Mouse (Mus musculus): Measurements from ENCODE around the gene Lrrc58. TPM values are rescaled to one million over a fixed set of nuclear protein-coding genes. Genes with fewer than 3 reads are reported as not detected.
A peak's percentile ranks its signal among the peaks of the same experiment; 100 is the strongest.

Gene Lrrc58
- polyA plus RNA-seq (2015; fragmentation: Nextera tagmentation; extraction: Ambion mirVana), result 41.5 and 41.7 TPM in 2 replicates

- H3K9ac ChIP-seq (ENCODE audit: low read depth, low read length), result peak within 1 kb of the TSS; percentile 96
- peak; percentile 97 for ATAC-seq
- peaks cover 26% of the 10 kb centered on the region for H3K4me1 ChIP-seq (ENCODE audit: control insufficient read depth, insufficient read depth, low read length)
- WGBS, result under 1% methylated on average over 48 of the region's 86 CpGs
- no peaks in the 10 kb centered on the region for H3K36me3 ChIP-seq (ENCODE audit: control insufficient read depth, insufficient read depth, low read length)
- peak within 1 kb of the TSS; percentile 55 for H3K4me2 ChIP-seq (ENCODE audit: low read length)
- peak within 1 kb of the TSS; percentile 99 for H3K27ac ChIP-seq (ENCODE audit: low read length)
- H3K27me3 ChIP-seq (ENCODE audit: control insufficient read depth, insufficient read depth, low read depth, low read length), result no peaks in the 10 kb centered on the region
- H3K9me3 ChIP-seq (replicated peaks; ENCODE audit: control insufficient read depth, low read length, poor library complexity, severe bottlenecking), result no peaks in the 10 kb centered on the region
- H3K4me3 ChIP-seq (ENCODE audit: low read depth, low read length), result peak within 1 kb of the TSS; percentile 99
These were observed at the start of gene Lrrc58 for GRCm38 (mm10) chr16:37867791-37868505. TSS of gene Lrrc58 (plus strand) at chr16:37868389.

- Histone ChIP-seq H3K27ac (ENCODE audit: low read length) (no peak overlapping the region), H3K9me3 (replicated peaks; ENCODE audit: control insufficient read depth, low read length, poor library complexity, severe bottlenecking) (no peaks in the 10 kb centered on the region)
- no peak for ATAC-seq
These were observed 44.2 kb upstream of the Lrrc58 start for GRCm38 (mm10) chr16:37823949-37824348.

GRCm38 (mm10) chr16:37824778-37825505 lies 43.2 kb upstream of the Lrrc58 start:
- Histone ChIP-seq H3K27ac (ENCODE audit: low read length) (no peak overlapping the region), H3K9me3 (replicated peaks; ENCODE audit: control insufficient read depth, low read length, poor library complexity, severe bottlenecking) (no peaks in the 10 kb centered on the region), H3K4me3 (ENCODE audit: low read depth, low read length) (no peak overlapping the region), H3K4me1 (ENCODE audit: control insufficient read depth, insufficient read depth, low read length) (no peaks in the 10 kb centered on the region; the same call in 1 of the 2 replicates), H3K36me3 (ENCODE audit: control insufficient read depth, insufficient read depth, low read length) (0 out of 2 replicates have a peak, but pooled peaks cover 4% of the 10 kb centered on the region), H3K4me2 (ENCODE audit: low read length) (no peak overlapping the region), H3K9ac (ENCODE audit: low read depth, low read length) (no peak overlapping the region), H3K27me3 (ENCODE audit: control insufficient read depth, insufficient read depth, low read depth, low read length) (no peaks in the 10 kb centered on the region)
- ATAC-seq, result no peak
- 95% methylated on average over 12 of the region's 12 CpGs for WGBS

More at GRCm38 (mm10) chr16:37823949-37824348, 44.2 kb upstream of the Lrrc58 start:
- H3K27me3 ChIP-seq (ENCODE audit: control insufficient read depth, insufficient read depth, low read depth, low read length), result no peaks in the 10 kb centered on the region
- 0 out of 2 replicates have a peak, but pooled peaks cover under 1% of the 10 kb centered on the region for H3K36me3 ChIP-seq (ENCODE audit: control insufficient read depth, insufficient read depth, low read length)
- no peaks in the 10 kb centered on the region; the same call in 1 of the 2 replicates for H3K4me1 ChIP-seq (ENCODE audit: control insufficient read depth, insufficient read depth, low read length)
- no peak overlapping the region for H3K4me2 ChIP-seq (ENCODE audit: low read length)
- H3K4me3 ChIP-seq (ENCODE audit: low read depth, low read length), result no peak overlapping the region
- H3K9ac ChIP-seq (ENCODE audit: low read depth, low read length), result no peak overlapping the region
- 79% methylated on average over 5 of the region's 5 CpGs for WGBS

GRCm38 (mm10) chr16:37826286-37826685 lies 41.9 kb upstream of the Lrrc58 start:
- H3K27ac ChIP-seq (ENCODE audit: low read length), result no peak overlapping the region

GRCm38 (mm10) chr16:37831041-37831440 lies 37.1 kb upstream of the Lrrc58 start:
- Histone ChIP-seq H3K9ac (ENCODE audit: low read depth, low read length) (no peak overlapping the region), H3K36me3 (ENCODE audit: control insufficient read depth, insufficient read depth, low read length) (peaks cover 4% of the 10 kb centered on the region; the same call in 1 of the 2 replicates), H3K4me3 (ENCODE audit: low read depth, low read length) (no peak overlapping the region), H3K27ac (ENCODE audit: low read length) (no peak overlapping the region), H3K9me3 (replicated peaks; ENCODE audit: control insufficient read depth, low read length, poor library complexity, severe bottlenecking) (no peaks in the 10 kb centered on the region), H3K4me2 (ENCODE audit: low read length) (no peak overlapping the region), H3K27me3 (ENCODE audit: control insufficient read depth, insufficient read depth, low read depth, low read length) (no peaks in the 10 kb centered on the region), H3K4me1 (ENCODE audit: control insufficient read depth, insufficient read depth, low read length) (no peaks in the 10 kb centered on the region)
- 76% methylated on average over 7 of the region's 7 CpGs for WGBS
- no peak for ATAC-seq

More at GRCm38 (mm10) chr16:37826286-37826685, 41.9 kb upstream of the Lrrc58 start:
- no peaks in the 10 kb centered on the region for H3K27me3 ChIP-seq (ENCODE audit: control insufficient read depth, insufficient read depth, low read depth, low read length)
- H3K4me3 ChIP-seq (ENCODE audit: low read depth, low read length), result no peak overlapping the region
- 0 out of 2 replicates have a peak, but pooled peaks cover 4% of the 10 kb centered on the region for H3K36me3 ChIP-seq (ENCODE audit: control insufficient read depth, insufficient read depth, low read length)
- H3K4me1 ChIP-seq (ENCODE audit: control insufficient read depth, insufficient read depth, low read length), result no peaks in the 10 kb centered on the region; the same call in 1 of the 2 replicates
- no peak overlapping the region for H3K9ac ChIP-seq (ENCODE audit: low read depth, low read length)
- 98% methylated on average over 3 of the region's 3 CpGs for WGBS
- H3K9me3 ChIP-seq (replicated peaks; ENCODE audit: control insufficient read depth, low read length, poor library complexity, severe bottlenecking), result no peaks in the 10 kb centered on the region
- no peak overlapping the region for H3K4me2 ChIP-seq (ENCODE audit: low read length)
- no peak for ATAC-seq

- no peak overlapping the region for H3K9ac ChIP-seq (ENCODE audit: low read depth, low read length)
- no peaks in the 10 kb centered on the region for H3K4me1 ChIP-seq (ENCODE audit: control insufficient read depth, insufficient read depth, low read length)
- no peaks in the 10 kb centered on the region; the same call in 1 of the 2 replicates for H3K36me3 ChIP-seq (ENCODE audit: control insufficient read depth, insufficient read depth, low read length)
- no peak for ATAC-seq
- no peaks in the 10 kb centered on the region for H3K27me3 ChIP-seq (ENCODE audit: control insufficient read depth, insufficient read depth, low read depth, low read length)
- 81% methylated on average over 3 of the region's 3 CpGs for WGBS
- no peak overlapping the region for H3K4me3 ChIP-seq (ENCODE audit: low read depth, low read length)
- H3K27ac ChIP-seq (ENCODE audit: low read length), result no peak overlapping the region
- H3K9me3 ChIP-seq (replicated peaks; ENCODE audit: control insufficient read depth, low read length, poor library complexity, severe bottlenecking), result no peaks in the 10 kb centered on the region
- no peak overlapping the region for H3K4me2 ChIP-seq (ENCODE audit: low read length)
These were observed 30.6 kb upstream of the Lrrc58 start for GRCm38 (mm10) chr16:37837571-37837970.

- WGBS, result 79% methylated on average over 2 of the region's 2 CpGs
- no peak for ATAC-seq
- no peak overlapping the region for H3K4me3 ChIP-seq (ENCODE audit: low read depth, low read length)
- no peak overlapping the region for H3K9ac ChIP-seq (ENCODE audit: low read depth, low read length)
- no peaks in the 10 kb centered on the region for H3K4me1 ChIP-seq (ENCODE audit: control insufficient read depth, insufficient read depth, low read length)
- H3K27ac ChIP-seq (ENCODE audit: low read length), result no peak overlapping the region
- no peaks in the 10 kb centered on the region for H3K9me3 ChIP-seq (replicated peaks; ENCODE audit: control insufficient read depth, low read length, poor library complexity, severe bottlenecking)
- no peaks in the 10 kb centered on the region for H3K27me3 ChIP-seq (ENCODE audit: control insufficient read depth, insufficient read depth, low read depth, low read length)
- no peak overlapping the region for H3K4me2 ChIP-seq (ENCODE audit: low read length)
- H3K36me3 ChIP-seq (ENCODE audit: control insufficient read depth, insufficient read depth, low read length), result no peaks in the 10 kb centered on the region
These were observed 25.8 kb upstream of the Lrrc58 start for GRCm38 (mm10) chr16:37842439-37842838.

GRCm38 (mm10) chr16:37843740-37844139 lies 24.4 kb upstream of the Lrrc58 start:
- WGBS, result 92% methylated on average over 12 of the region's 12 CpGs
- Histone ChIP-seq H3K9me3 (replicated peaks; ENCODE audit: control insufficient read depth, low read length, poor library complexity, severe bottlenecking) (no peaks in the 10 kb centered on the region), H3K4me3 (ENCODE audit: low read depth, low read length) (no peak overlapping the region), H3K27ac (ENCODE audit: low read length) (no peak overlapping the region), H3K4me1 (ENCODE audit: control insufficient read depth, insufficient read depth, low read length) (no peaks in the 10 kb centered on the region), H3K4me2 (ENCODE audit: low read length) (no peak overlapping the region), H3K36me3 (ENCODE audit: control insufficient read depth, insufficient read depth, low read length) (no peaks in the 10 kb centered on the region), H3K27me3 (ENCODE audit: control insufficient read depth, insufficient read depth, low read depth, low read length) (no peaks in the 10 kb centered on the region), H3K9ac (ENCODE audit: low read depth, low read length) (no peak overlapping the region)
- no peak for ATAC-seq

All from midbrain, embryonic 16.5 days (tissue).